Mouse (Mus musculus) heart, postnatal 10 days (tissue): ENCODE data around the gene Rnf169. TPM values are rescaled to one million over a fixed set of nuclear protein-coding genes. Genes with fewer than 3 reads are reported as not detected.

Source experiments
- DNase-seq, 2 experiments: peaks; one replicate each; pipeline ENCODE4 v3.0.0; 2021
- intact Hi-C: fragments of 180-260 bp; cut with DNase I; formaldehyde crosslinking; loops from one replicate; pipeline ENCODE4 v1.15.1; 2025
- total RNA-seq, 2 experiments: library from RNA; stranded (reverse); gene quantifications; 2 replicates each; pipeline ENCODE4 v1.2.3; 2021

The Rnf169 gene
- 10 to 100 TPM; 15.7 TPM for total RNA-seq

DNA sequence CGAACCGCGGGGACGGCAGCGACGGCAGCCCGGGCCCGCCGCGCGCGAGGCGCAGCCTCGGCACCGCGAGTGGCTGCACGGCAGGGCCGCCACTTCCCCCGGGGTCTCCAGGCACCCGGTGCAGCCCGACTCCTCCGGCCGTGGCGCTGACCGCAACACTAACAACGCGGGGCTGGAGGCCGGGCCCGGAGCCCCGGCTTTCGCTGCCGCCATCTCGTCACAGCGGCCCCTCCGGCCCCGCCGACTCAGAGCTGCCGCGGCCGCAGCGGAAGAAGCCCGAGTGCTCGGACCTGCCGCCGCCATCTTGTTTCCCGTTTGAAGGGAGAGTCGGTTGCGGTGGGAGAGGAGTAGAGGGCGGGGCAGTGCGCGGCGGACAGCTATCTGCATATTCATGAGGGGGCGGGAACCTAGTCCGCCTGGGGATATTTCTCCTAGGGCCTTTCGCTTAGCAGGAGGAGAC, at the start of gene Rnf169:
TSS of gene Rnf169 (minus strand) at position 317 of the 460 bp plus-strand sequence.
- intact Hi-C loops, result loop anchor here (2.0 kb wide), 2 partner anchors 43 to 53 kb away; no protein-coding TSS in a partner anchor
- peak; percentile 93 for DNase-seq

DNA sequence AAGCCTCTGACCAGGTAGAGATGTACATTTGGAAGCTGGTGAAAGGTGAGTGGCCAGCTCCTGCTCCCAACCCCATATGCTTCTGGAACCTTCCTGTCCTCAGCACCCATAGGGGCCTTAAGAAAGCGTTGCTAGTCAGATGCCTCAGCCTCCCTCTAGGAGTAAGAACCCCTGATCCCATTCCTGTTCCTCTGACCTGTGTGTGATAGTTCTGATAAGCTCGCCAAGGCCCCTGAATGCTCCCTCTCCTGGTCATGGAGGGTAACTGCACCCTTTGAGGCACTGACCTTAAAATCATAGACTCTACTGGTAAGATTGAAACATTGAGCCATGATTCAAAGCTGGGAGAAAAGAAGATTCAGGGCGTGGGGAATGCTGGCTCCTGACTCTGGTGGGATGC, 49.1 kb upstream of the Rnf169 start:
- DNase-seq, result peak in 1 of 2 experiments; percentile 46
- intact Hi-C loops, result loop anchor here (2.0 kb wide), 1 partner anchor 17 kb away; no protein-coding TSS in a partner anchor

DNA sequence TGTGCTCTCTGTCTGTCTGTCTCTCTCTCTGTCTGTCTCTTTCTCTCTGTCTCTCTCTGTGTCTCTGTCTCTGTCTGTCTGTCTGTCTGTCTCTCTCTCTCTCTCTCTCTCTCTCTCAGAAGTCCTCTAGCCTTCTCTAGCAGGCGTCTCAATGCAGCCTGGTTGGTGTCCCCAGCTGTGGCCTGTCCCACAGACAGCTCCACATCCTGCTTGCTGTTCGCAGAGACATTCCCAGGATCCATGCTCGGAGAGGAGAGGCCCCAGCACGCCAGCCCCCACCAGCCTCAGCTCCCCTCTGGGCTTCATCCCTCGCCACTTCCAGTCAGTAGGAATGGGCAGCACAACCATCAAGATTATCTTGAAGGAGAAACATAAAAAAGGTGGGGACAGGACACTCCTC, 47.1 kb upstream of the Rnf169 start:
- DNase-seq, result no peak
- intact Hi-C loops, result no loop called here

DNA sequence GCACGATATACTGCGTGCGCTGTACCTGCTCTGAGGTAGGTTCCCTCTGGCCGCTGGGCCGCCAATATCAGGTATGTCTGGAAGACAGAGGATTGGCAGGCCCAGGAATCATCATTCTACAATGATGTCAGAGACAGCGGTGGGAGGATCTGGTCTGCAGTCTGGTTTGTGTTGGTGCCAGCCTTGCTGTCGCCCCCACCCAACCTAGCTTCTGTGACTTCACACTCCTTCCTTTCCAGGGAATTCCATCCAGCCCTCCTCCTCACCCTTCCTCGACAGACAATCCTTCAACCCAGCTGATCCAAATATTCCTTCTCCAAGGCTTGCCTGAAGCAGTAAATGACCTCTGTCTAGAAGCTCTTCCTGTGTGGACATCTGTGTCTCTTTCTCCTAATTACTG, 36.8 kb upstream of the Rnf169 start:
- no peak for DNase-seq
- intact Hi-C loops, result no loop called here

DNA sequence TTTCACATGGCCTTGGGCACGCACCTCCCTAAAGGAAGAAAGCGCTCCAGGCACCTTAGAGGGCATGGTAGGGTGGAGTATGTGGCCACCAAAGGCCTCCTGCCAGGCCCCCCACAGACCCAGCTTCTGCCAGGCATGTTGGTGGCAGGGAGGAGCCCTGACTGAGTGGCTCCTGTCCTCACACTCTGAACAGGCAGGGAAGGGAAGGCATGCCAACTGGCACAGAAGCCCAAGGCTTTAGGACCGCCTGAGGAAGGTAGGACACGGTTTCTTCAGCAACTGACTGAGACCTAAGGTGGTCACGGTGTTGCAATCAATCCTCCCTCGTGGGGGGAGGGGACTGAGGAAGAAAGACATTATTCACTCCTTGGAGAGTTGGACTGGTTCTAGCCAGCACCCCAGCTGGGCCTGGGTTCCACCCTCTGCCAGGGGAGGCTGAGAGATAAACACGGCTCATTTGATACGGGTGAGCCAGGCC, 33.9 kb upstream of the Rnf169 start:
- peak; percentile 24 to 34 for DNase-seq
- intact Hi-C loops, result loop anchor here (5.0 kb wide), 1 partner anchor 173 kb away; no protein-coding TSS in a partner anchor

DNA sequence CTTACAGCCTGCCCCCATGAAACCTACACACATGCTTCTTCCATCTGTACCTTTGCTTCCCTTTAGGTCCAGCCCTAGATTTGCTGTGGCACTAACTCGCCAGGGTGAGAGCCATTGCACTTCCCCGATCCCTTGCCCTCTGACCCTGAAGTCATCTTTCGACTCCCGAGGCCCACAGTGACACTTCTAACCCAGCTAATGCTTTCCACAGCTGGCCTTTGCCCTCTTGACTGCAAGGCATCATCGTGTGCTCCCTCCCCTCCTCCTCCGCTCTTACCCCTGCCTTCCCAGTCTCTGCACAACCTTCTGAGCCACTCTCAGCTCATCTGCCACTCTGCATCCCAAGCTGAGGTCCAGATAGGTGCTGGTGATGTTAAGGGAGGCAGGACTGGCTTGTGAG, 32.3 kb upstream of the Rnf169 start:
- DNase-seq, result no peak
- intact Hi-C loops, result loop anchor here (2.0 to 5.0 kb wide), 2 partner anchors 16 to 175 kb away; no protein-coding TSS in a partner anchor

DNA sequence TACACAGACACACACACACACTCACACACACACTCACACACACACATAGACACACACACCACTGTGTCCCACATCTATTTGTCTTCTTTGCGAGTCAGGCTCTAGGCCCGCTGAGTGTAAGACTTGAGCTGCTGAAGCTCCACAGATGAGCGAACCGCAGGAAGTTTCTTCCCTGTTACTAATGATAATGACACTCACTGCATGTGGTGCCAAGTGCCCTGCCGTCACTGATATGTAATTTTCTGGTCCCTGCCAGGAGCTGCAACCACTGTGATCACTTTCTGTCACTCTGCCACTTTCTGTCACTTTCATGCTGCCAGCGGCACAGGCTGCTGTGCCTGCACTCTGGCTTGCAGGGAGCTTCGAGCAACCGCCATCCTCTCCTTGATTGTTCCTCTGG, 31.8 kb upstream of the Rnf169 start:
- intact Hi-C loops, result loop anchor here (2.0 to 5.0 kb wide), 2 partner anchors 17 to 175 kb away; no protein-coding TSS in a partner anchor
- DNase-seq, result peak; percentile 42 to 43

DNA sequence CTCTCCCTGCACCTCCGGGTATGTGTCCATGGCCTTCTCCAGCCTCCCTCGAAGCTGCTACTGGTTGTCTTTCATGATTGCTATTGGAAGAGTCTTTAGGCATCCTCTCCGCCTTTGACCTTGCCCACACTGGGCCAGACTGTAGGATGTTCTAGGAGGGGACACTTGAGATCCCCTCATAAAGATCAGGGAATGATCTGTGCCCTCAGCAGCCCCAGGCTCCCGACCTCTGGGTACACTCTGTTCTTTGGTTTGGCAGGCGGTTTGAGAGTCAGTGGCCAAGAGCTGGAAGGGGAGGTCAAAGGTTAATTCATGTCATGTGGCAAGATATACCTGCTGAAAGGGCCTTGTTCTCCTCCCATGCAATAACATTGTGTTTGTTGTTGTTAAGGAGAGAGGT, 30.5 kb upstream of the Rnf169 start:
- intact Hi-C loops, result loop anchor here (1.0 to 5.0 kb wide), 2 partner anchors 98 to 177 kb away; no protein-coding TSS in a partner anchor

DNA sequence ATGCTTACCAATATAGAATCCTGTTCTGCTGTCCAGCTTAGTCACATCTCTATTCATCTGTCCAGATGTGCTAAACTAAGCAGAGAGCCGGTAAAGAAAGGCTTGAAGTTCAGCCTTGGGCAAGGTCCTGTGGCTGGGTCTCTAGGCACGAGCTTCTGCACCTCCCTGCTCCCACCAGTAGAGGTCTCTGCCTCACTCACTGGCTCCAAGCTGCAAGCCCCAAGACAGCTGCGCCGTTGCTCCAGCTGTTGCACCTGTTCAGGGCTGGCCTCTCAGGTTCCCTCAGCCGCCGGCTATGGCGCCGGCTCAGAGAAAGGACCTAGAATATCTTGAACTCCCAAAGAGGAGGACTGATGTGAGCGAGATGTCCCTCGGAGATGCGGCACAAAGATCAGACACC, 29.4 kb upstream of the Rnf169 start:
- intact Hi-C loops, result loop anchor here (1.0 to 5.0 kb wide), 2 partner anchors 99 to 178 kb away; no protein-coding TSS in a partner anchor

More for the DNA sequence above, 30.5 kb upstream of the Rnf169 start:
- no peak for DNase-seq

DNA sequence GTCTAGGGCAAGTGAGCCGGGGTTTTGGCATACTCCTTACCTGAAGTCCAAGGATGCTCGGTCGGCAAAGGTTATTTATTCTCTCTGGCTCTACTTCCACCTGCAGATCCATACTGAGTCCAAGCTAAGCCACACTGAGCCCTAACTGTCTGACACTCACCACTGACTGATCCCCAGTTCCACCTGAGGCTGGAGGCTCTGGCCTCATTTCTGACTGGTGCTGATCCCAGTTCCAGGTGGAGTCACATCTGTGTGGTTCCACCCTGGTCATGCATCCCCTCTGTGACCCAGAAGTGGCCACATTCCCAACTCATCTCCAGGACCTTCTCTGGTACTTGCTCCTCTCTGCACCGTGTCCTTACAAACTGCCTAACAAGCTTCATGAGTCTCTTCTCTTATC, 28.5 kb upstream of the Rnf169 start:
- DNase-seq, result no peak
- intact Hi-C loops, result no loop called here

More for the DNA sequence above, 29.4 kb upstream of the Rnf169 start:
- peak; percentile 75 to 80 for DNase-seq

DNA sequence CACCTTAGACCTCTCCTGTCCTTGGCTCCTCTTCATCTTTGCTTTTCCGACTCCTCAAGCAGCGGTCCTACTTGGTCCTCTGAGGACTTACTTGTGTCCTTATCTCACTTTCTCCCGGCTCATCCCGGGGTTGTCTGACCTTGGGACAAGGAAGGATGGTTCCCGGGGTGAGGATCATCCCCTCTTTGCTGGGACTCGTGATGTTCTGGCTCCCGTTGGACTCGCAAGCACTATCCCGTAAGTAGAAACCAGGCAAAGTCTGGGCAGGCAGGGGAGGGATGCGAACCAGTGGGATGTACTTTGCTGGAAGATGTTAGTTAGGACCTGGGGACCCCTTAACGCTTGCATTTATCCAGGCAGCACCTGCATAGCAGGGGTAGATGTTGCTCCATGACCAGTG, 26.2 kb upstream of the Rnf169 start:
- intact Hi-C loops, result no loop called here
- DNase-seq, result no peak

DNA sequence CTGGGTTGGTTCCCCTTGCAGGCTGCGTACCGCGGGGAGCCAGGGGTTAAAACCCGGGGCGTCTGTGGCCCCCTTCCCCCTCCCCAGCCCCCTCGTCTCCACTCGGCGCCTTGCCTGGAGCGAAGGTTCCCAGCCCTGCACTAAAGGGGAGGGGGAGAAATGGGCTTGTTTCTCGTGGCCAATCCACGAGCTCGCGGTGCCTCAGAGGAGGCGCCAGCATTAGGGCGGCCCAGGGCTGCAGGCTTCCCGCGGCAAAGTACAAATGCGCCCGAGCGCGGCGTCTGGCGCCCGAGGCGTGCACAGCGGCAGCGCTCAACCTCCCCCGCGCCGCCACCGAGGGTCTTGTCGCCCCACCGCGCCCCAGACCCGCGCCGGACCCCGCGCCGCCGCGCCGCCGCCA, 25.5 kb upstream of the Rnf169 start, which contains the start of gene Chrdl2:
TSS of gene Chrdl2 (plus strand) at position 383 of the 400 bp plus-strand sequence.
- peak; percentile 27 to 40 for DNase-seq
- intact Hi-C loops, result no loop called here

DNA sequence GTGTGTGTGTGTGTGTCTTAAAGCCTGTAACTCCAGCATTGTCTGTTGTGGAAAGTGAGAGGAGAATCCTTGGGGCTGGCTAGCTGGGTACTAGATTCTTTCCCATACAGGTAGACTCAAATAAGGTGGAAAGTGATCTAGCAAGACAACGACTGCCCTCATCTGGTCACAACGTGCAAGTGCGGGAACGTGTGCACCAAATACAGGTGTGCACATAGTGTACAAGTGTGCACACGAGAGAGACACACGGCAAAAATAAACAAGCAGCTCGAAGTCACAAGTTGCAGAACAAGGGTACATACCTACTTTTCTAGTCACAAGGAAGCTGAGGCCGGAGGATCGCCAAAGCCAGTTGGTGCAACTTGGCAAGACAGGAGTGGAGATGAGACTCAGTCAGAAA, 23.5 kb upstream of the Rnf169 start:
- peak in 1 of 2 experiments; percentile 26 for DNase-seq
- intact Hi-C loops, result no loop called here

DNA sequence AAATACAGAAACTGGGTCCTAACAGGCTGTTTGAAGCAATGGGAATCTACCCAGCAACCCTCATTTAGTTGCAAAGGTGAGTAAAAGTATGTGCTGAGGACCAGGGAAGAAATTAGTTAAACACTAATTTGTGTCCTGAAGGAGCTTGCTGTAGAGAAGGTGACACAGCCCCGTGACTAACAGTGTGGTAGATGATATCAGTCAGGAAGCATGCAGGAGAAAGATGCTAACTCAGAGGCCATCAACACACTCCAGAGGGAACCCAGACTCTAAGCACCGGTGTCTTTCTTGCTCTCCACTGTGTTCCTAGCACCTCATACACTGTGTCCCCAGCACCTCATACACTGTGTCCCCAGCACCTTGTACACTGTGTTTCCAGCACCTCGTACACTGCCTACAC, 18.4 kb upstream of the Rnf169 start:
- DNase-seq, result no peak
- intact Hi-C loops, result no loop called here

DNA sequence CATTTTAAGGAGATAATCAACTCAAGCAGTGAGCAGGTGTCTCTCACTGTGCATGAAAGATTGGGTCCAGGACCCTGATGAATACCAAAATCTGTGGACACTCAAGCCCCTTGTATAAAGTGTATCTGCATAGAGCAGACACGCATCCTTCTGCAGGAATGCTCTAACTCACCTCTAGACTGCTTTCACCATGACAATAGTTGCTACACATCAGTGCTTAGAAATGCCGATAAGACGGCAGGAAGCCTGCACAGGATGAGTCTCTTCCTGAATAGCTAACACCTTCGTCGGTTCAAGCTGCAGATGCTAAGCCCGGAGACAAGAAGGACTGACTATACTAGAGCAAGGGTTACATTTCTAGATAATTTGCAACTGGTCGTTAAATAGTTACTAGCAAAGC, 14.9 kb upstream of the Rnf169 start:
- intact Hi-C loops, result no loop called here
- no peak for DNase-seq

DNA sequence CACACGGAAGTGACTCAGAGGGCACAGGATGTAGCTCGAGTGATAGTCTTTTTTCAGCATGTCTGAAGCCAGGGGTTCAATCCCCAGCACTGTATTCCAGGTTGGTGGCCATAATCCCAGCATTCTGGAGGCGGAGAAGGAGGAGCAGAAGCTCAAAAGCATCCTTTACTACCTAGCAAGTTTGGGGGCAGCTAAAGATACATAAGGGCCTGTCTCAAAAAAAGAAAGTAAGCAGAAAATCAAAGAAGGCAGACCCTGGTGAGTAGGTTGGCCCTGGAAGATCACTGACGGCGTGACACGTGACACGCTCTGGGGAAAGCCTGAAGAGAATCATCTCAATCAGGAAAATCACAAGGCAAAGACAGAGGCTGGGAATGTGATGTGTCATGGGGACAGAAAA, 12.9 kb upstream of the Rnf169 start:
- intact Hi-C loops, result no loop called here

DNA sequence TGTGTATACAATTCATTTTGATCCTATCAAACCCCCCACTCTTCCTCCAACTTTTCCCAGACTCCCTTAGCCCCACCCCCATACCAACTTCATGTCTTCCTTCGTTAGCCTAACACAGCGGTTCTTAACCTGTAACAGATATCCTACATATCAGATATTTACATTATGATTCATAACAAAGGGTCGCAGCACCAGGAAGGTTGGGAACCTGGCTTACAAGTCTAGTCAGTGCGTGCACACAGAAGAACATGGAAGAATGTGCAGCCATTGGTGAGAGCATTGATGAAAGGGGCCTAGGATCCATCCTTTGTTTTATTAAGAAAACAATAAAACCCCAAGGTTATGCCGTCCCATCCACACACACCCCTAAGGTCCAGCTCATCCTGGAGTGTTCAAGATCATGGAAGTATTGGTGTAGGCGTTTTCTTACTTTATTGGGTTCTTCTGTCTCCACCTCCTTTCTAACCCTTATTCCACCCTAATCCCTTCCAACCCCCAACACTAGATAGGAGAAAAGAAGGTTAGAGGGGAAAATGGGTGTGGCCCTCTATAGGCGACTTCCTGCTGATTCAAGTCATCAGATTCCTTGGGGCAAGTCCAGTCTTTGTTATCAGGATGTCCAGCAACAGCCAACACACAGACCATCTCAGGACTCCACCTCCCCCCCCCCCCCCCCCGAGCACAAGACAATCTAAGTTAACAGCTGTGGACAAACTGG, 10.9 kb upstream of the Rnf169 start:
- intact Hi-C loops, result no loop called here
- no peak for DNase-seq

More for the DNA sequence above, 12.9 kb upstream of the Rnf169 start:
- DNase-seq, result no peak

DNA sequence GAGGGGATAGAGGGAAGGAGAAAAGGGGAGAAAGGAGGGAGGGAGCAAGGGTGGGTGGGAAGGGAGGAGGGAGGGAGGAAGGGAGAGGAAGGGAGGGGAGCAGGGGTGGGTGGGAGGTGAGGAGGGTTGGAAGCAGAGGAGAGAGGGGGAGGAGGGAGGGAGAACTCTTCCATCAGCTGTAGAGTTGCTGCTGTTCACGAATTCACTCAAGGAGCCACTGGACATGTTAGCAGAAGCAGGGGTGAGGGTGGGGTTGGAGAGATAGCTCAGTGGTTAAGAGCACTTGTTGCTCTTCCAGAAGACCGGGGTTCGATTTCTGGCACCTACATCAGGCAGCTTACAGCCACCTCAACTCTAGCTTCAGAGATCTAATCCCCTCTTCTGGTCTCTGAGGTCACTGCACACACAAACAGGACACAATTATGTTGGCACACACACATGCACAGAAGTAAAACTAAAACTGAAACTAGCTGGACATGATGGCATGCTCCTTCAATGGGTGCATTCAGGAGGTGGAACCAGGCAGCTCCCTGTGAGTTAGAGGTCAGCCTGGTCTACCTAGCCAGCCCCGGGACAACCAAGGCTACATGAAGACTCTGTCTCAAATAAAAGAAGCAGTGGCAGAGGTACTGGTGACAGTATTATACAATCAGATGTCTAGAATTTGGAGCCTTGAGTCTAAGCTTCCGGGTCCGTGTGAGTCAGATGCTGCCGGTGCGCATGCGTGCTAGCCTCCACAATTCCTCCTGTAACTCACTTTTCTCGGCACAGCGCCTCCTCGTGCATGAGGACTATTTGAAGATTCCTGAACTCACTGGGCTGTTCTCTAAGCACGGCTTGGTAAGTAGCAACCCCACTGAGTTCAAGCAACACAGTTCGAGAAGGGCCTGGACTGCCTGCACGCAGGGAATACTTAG, 9.9 kb upstream of the Rnf169 start:
- intact Hi-C loops, result loop anchor here (2.0 to 5.0 kb wide), 3 partner anchors 119 to 242 kb away; no protein-coding TSS in a partner anchor
- no peak for DNase-seq

DNA sequence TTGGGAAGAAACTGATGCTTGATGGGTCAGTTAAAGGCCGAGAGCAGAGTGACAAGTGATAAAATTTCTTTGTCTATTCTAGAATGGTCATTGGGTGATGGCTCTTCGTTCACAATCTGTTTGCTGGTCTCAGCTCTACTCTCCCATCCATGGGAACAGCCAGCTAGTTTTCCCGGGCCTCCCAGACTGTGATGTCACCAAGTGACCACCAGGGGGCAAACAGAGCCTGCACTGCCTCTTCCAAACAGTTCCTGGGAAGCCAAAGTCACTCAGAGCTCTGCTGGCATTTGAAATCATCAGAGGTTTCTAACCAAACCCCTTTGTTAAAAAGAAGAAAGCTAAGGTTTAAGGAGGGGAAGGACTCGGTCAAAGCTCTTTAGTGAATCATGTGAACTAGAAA, 8.5 kb upstream of the Rnf169 start:
- intact Hi-C loops, result loop anchor here (2.0 to 5.0 kb wide), 3 partner anchors 120 to 244 kb away; no protein-coding TSS in a partner anchor
- peak; percentile 74 to 87 for DNase-seq
